Mouse (Mus musculus): ENCODE measurements around the gene Sp2.

Sp2 gene

GRCm38 (mm10) chr11:96940578-96941465, 41.9 kb downstream of the Sp2 start:
- DNase-seq (ENCODE audit: low spot score in 2 of 2), result no peak

- DNase-seq (ENCODE audit: low spot score in 2 of 2), result no peak
Observed at GRCm38 (mm10) chr11:96938426-96938800, 44.3 kb downstream of the Sp2 start.

- DNase-seq (ENCODE audit: low spot score in 2 of 2), result no peak
Observed at GRCm38 (mm10) chr11:96937549-96938425, 45.0 kb downstream of the Sp2 start.

- DNase-seq (ENCODE audit: low spot score in 2 of 2), result no peak
Observed at GRCm38 (mm10) chr11:96935872-96936650, 46.7 kb downstream of the Sp2 start.

GRCm38 (mm10) chr11:96934921-96935356, 47.8 kb downstream of the Sp2 start:
- no peak for DNase-seq (ENCODE audit: low spot score in 2 of 2)

GRCm38 (mm10) chr11:96933562-96934276, 49.0 kb downstream of the Sp2 start:
- DNase-seq (ENCODE audit: low spot score in 2 of 2), result no peak

GRCm38 (mm10) chr11:96931327-96932062, 51.3 kb downstream of the Sp2 start:
- DNase-seq (ENCODE audit: low spot score in 2 of 2), result no peak

- DNase-seq (ENCODE audit: low spot score in 2 of 2), result no peak
Observed at GRCm38 (mm10) chr11:96929766-96930331, 52.9 kb downstream of the Sp2 start.

- no peak for DNase-seq (ENCODE audit: low spot score in 2 of 2)
Observed at GRCm38 (mm10) chr11:96929096-96929765, 53.5 kb downstream of the Sp2 start.

- DNase-seq (ENCODE audit: low spot score in 2 of 2), result no peak
Observed at GRCm38 (mm10) chr11:96928691-96929090, 54.1 kb downstream of the Sp2 start.

GRCm38 (mm10) chr11:96928088-96928487, 54.7 kb downstream of the Sp2 start, which contains the start of gene Prr15l:
Prr15l (plus strand) TSS chr11:96928104.
- DNase-seq (ENCODE audit: low spot score in 2 of 2), result no peak

- no peak for DNase-seq (ENCODE audit: low spot score in 2 of 2)
Observed at GRCm38 (mm10) chr11:96926587-96926986, 56.2 kb downstream of the Sp2 start.

GRCm38 (mm10) chr11:96925469-96926148, 57.1 kb downstream of the Sp2 start:
- DNase-seq (ENCODE audit: low spot score in 2 of 2), result no peak

- DNase-seq (ENCODE audit: low spot score in 2 of 2), result no peak
Observed at GRCm38 (mm10) chr11:96924861-96925260, 57.9 kb downstream of the Sp2 start.

- no peak for DNase-seq (ENCODE audit: low spot score in 2 of 2)
Observed at GRCm38 (mm10) chr11:96919003-96919402, 63.8 kb downstream of the Sp2 start.

- no peak for DNase-seq (ENCODE audit: low spot score in 2 of 2)
Observed at GRCm38 (mm10) chr11:96917415-96917814, 65.3 kb downstream of the Sp2 start.

- no peak for DNase-seq (ENCODE audit: low spot score in 2 of 2)
Observed at GRCm38 (mm10) chr11:96916885-96917396, 65.8 kb downstream of the Sp2 start.

GRCm38 (mm10) chr11:96916044-96916884, 66.5 kb downstream of the Sp2 start, which contains the start of gene Cdk5rap3:
Cdk5rap3 (minus strand) TSS chr11:96916496.
- DNase-seq (ENCODE audit: low spot score in 2 of 2), result peak; percentile 100

Data from thymus, postnatal 10 days (tissue).